Mouse (Mus musculus) myocyte (in vitro differentiated cells): ENCODE measurements around the gene Ang4. TPM values are rescaled to one million over a fixed set of nuclear protein-coding genes. Genes with fewer than 3 reads are reported as not detected.

ENCODE experiments used
- H3K27me3 ChIP-seq: one replicate; pipeline ENCODE4 v1.6.1; 2011; ENCODE audit not compliant: control insufficient read depth, insufficient read depth, insufficient read length
- H3K36me3 ChIP-seq: one replicate; pipeline ENCODE4 v1.6.1; 2011; ENCODE audit not compliant: control insufficient read depth, insufficient read depth
- H3K4me2 ChIP-seq: one replicate; pipeline ENCODE4 v1.6.1; 2011; ENCODE audit warnings: low read depth, control low read depth
- H3K4me3 ChIP-seq: one replicate; pipeline ENCODE4 v1.5.1; 2011; ENCODE audit warnings: mild to moderate bottlenecking, control low read depth, moderate library complexity
- H3K79me2 ChIP-seq: one replicate; pipeline ENCODE4 v1.6.1; 2011; ENCODE audit not compliant: control insufficient read depth, insufficient read depth
- H3ac ChIP-seq: one replicate; pipeline ENCODE4 v1.6.1; 2011; ENCODE audit not compliant: control insufficient read depth, insufficient read length
- CEBPB ChIP-seq: IDR thresholded peaks from 2 replicates; pipeline ENCODE4 v1.6.1; 2011; ENCODE audit warnings: mild to moderate bottlenecking, moderate library complexity; ENCODE audit not compliant: poor library complexity, insufficient read depth, severe bottlenecking
- E2F4 ChIP-seq: IDR thresholded peaks from one replicate; pipeline ENCODE4 v1.6.1; 2011; ENCODE audit warnings: mild to moderate bottlenecking, control low read depth, moderate library complexity; ENCODE audit not compliant: insufficient read depth
- MAX ChIP-seq: IDR thresholded peaks from one replicate; pipeline ENCODE4 v1.6.1; 2011; ENCODE audit warnings: low read depth, mild to moderate bottlenecking, control low read depth
- MYOD1 ChIP-seq, 3 experiments: IDR thresholded peaks; one replicate each; pipeline ENCODE4 v1.6.1; 2011; ENCODE audit warnings: control low read depth in 2 of 3, low read depth in 2 of 3, mild to moderate bottlenecking in 2 of 3, moderate library complexity in 1 of 3; ENCODE audit not compliant: insufficient read length in 2 of 3, control insufficient read depth in 1 of 3
- MYOG ChIP-seq, 3 experiments: IDR thresholded peaks; one replicate each; pipeline ENCODE4 v1.6.1; 2011; ENCODE audit warnings: control low read depth in 2 of 3, low read depth in 2 of 3, mild to moderate bottlenecking in 2 of 3; ENCODE audit not compliant: insufficient read length in 2 of 3, control insufficient read depth in 1 of 3, insufficient read depth in 1 of 3
- POLR2A ChIP-seq: IDR thresholded peaks from one replicate; pipeline ENCODE4 v1.6.1; 2011; ENCODE audit warnings: low read depth, mild to moderate bottlenecking, control low read depth, moderate library complexity; ENCODE audit not compliant: insufficient read length
- POLR2AphosphoS2 ChIP-seq: IDR thresholded peaks from one replicate; pipeline ENCODE4 v1.6.1; 2011; ENCODE audit warnings: low read depth, control low read depth; ENCODE audit not compliant: insufficient read length
- REST ChIP-seq: IDR thresholded peaks from one replicate; pipeline ENCODE4 v1.6.1; 2011; ENCODE audit warnings: mild to moderate bottlenecking, control low read depth, moderate library complexity; ENCODE audit not compliant: insufficient read depth, insufficient read length
- SRF ChIP-seq: IDR thresholded peaks from one replicate; pipeline ENCODE4 v1.6.1; 2011; ENCODE audit warnings: low read depth; ENCODE audit not compliant: control insufficient read depth, insufficient read length
- TCF12 ChIP-seq: IDR thresholded peaks from one replicate; pipeline ENCODE4 v1.6.1; 2011; ENCODE audit warnings: mild to moderate bottlenecking, control low read depth; ENCODE audit not compliant: poor library complexity, insufficient read depth, severe bottlenecking
- TCF3 ChIP-seq: IDR thresholded peaks from one replicate; pipeline ENCODE4 v1.6.1; 2011; ENCODE audit warnings: low read depth, control low read depth; ENCODE audit not compliant: insufficient read length
- USF1 ChIP-seq: IDR thresholded peaks from one replicate; pipeline ENCODE4 v1.6.1; 2011; ENCODE audit warnings: low read depth, mild to moderate bottlenecking, control low read depth, moderate library complexity
- polyA plus RNA-seq: library from polyadenylated mRNA; unstranded; fragments of >200 nt; fragmentation: generic; extraction: Trizol; gene quantifications from one replicate; pipeline ENCODE4 v1.2.1, GENCODE M21; 2012; ENCODE audit warnings: missing spikeins

Ang4 gene
- polyA plus RNA-seq = not detected

DNA sequence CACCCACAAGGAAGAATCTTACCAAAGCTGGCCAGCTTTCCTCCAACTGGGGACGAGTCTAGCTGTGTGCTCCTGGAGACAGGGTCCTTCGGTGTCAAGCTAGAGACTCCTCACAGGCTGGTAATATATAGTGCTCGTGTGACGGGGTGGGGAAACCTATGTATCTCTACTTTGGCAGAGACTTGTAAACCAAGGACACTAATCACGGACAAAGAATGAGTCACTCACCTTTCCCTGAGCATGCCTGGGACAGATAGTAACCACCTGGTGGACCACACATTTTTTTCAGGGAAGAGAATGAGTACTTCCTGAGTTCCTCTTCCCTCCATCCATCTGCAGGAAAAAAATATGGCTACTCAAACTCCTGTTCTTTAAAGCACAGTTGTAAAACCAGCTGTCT, at the start of gene Ang4:
TSS of gene Ang4 (minus strand) at position 101 of the 400 bp plus-strand sequence.
- H3K36me3 ChIP-seq = no peaks in the 10 kb centered on the region
- H3K27me3 ChIP-seq = no peaks in the 10 kb centered on the region
- H3ac ChIP-seq = no peak within 1 kb of the TSS
- H3K4me2 ChIP-seq = no peak within 1 kb of the TSS
- no peaks in the 10 kb centered on the region for H3K79me2 ChIP-seq
- H3K4me3 ChIP-seq = no peak within 1 kb of the TSS
- TF ChIP-seq TCF3 (no peak), REST (no peak), SRF (no peak), MYOG (IDR thresholded peaks at IDR 0.05; ENCODE audit: control insufficient read depth in 1 of 3, insufficient read depth in 1 of 3, insufficient read length in 2 of 3, low read depth in 2 of 3) (no peak), CEBPB (no peak), USF1 (no peak), MYOD1 (IDR thresholded peaks at IDR 0.05; ENCODE audit: control insufficient read depth in 1 of 3, insufficient read length in 2 of 3, low read depth in 2 of 3) (no peak), TCF12 (no peak), POLR2A (no peak), E2F4 (no peak), POLR2AphosphoS2 (no peak), MAX (no peak)

DNA sequence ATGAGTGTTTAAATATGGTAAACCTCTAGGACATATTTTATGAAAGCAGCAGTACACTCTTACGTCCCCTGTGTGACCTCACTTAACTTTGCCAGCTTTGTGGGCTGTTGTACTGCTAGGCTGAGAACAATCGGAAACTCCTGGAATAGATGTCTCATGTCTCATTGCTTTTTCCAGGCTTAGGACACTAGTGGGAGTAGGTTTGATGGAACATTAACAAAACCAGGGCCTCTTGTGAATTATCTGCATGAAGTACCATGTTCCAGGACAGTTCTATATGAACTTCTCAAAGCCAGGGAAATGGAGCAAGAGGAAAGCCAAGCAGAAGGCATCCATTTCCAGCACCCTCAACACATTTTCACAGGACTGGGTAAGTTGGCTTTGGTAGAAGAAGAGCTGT, 26.4 kb upstream of the Ang4 start, which contains the start of gene AY358078:
TSS of gene AY358078 (plus strand) at position 301 of the 400 bp plus-strand sequence.
- TF ChIP-seq TCF12 (no peak), E2F4 (no peak), MYOD1 (IDR thresholded peaks at IDR 0.05; ENCODE audit: control insufficient read depth in 1 of 3, insufficient read length in 2 of 3, low read depth in 2 of 3) (no peak), POLR2AphosphoS2 (no peak), MYOG (IDR thresholded peaks at IDR 0.05; ENCODE audit: control insufficient read depth in 1 of 3, insufficient read depth in 1 of 3, insufficient read length in 2 of 3, low read depth in 2 of 3) (no peak), CEBPB (no peak), SRF (no peak), REST (no peak), POLR2A (no peak)
- Histone ChIP-seq H3K36me3 (no peaks in the 10 kb centered on the region), H3K27me3 (no peaks in the 10 kb centered on the region), H3K4me2 (no peak within 1 kb of the TSS), H3K4me3 (no peak within 1 kb of the TSS), H3K79me2 (no peaks in the 10 kb centered on the region), H3ac (no peak within 1 kb of the TSS)

DNA sequence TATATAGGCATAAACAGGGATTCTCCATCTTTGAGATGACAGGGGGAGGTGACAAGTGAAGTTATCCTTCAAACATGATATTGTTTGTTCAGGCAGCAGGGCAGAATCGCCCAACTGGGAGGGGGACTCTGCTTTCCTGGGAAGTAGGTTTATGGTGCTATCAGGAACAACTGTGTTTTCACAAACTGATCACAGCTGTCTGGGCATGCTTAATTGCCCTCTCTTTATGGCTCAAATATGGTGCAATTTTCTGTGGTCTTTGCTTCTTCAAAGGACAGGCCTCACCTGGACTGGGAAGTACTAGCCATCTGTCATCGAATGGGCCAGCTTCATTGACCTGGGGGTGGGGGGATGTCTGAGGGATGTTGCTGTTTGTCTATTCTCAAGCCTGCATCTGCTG, 20.7 kb upstream of the Ang4 start:
- Histone ChIP-seq H3ac (no peak overlapping the region), H3K27me3 (no peaks in the 10 kb centered on the region), H3K36me3 (no peaks in the 10 kb centered on the region), H3K4me2 (no peak overlapping the region), H3K4me3 (no peak overlapping the region), H3K79me2 (no peaks in the 10 kb centered on the region)
- TF ChIP-seq SRF (no peak), USF1 (no peak), POLR2A (no peak), REST (no peak), TCF3 (no peak)

DNA sequence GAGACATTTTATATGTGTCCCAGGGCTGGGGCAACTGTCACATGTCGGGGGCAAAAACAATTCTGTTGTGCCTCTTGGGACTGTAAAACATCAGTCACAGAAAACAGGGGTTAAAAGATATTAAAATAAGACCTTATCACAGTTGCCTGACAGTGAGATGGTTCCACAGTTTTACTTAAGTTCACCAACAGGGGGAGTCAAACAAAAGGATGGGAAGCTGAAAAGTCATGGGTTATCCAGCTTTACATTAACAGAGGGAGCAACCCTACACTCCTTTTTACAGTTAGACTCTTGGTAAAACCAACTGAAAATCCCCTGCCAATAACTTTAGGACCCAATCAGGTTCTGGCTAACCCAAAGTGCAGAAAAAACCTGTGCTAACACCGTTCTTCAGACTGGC, 15.8 kb upstream of the Ang4 start:
- Histone ChIP-seq H3K4me3 (no peak overlapping the region), H3K36me3 (no peaks in the 10 kb centered on the region), H3K27me3 (no peaks in the 10 kb centered on the region), H3ac (no peak overlapping the region), H3K79me2 (no peaks in the 10 kb centered on the region), H3K4me2 (no peak overlapping the region)
- TF ChIP-seq TCF3 (no peak), MAX (no peak), SRF (no peak), TCF12 (no peak), POLR2AphosphoS2 (no peak), MYOD1 (IDR thresholded peaks at IDR 0.05; ENCODE audit: control insufficient read depth in 1 of 3, insufficient read length in 2 of 3, low read depth in 2 of 3) (no peak), E2F4 (no peak), CEBPB (no peak), POLR2A (no peak), MYOG (IDR thresholded peaks at IDR 0.05; ENCODE audit: control insufficient read depth in 1 of 3, insufficient read depth in 1 of 3, insufficient read length in 2 of 3, low read depth in 2 of 3) (no peak)

DNA sequence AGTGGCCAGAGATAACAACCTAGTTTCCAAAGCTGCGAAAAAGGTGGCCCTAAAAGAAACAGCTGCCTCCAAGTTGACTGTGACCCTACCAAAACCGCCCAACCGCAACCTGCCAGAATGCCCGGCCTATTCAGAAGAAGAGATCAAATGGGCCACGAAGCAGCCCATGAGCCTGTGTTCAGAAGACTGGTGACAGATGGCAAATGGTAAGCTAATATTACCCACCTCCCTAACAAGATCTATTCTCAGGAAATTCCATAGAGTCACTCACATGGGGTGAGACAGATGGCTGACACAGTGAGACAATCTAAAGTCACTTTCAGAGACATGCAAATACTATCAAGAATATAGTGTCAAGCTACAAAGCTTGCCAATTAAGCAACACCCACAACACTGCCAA, 13.7 kb upstream of the Ang4 start:
- no peak overlapping the region for H3K4me3 ChIP-seq
- H3ac ChIP-seq = no peak overlapping the region
- H3K4me2 ChIP-seq = no peak overlapping the region
- TF ChIP-seq MAX (no peak), CEBPB (no peak), USF1 (no peak), E2F4 (no peak), SRF (no peak), POLR2A (no peak), MYOG (IDR thresholded peaks at IDR 0.05; ENCODE audit: control insufficient read depth in 1 of 3, insufficient read depth in 1 of 3, insufficient read length in 2 of 3, low read depth in 2 of 3) (no peak), MYOD1 (IDR thresholded peaks at IDR 0.05; ENCODE audit: control insufficient read depth in 1 of 3, insufficient read length in 2 of 3, low read depth in 2 of 3) (no peak), REST (no peak), TCF12 (no peak), POLR2AphosphoS2 (no peak), TCF3 (no peak)
- H3K79me2 ChIP-seq = no peaks in the 10 kb centered on the region
- H3K36me3 ChIP-seq = no peaks in the 10 kb centered on the region
- H3K27me3 ChIP-seq = no peaks in the 10 kb centered on the region
